Mouse (Mus musculus): ENCODE measurements around the gene Fkbp3.

GRCm38 (mm10) chr12:65119451-65119850, 45.6 kb upstream of the Fkbp3 start:
- no peak for TF ChIP-seq CTCF (conservative IDR thresholded peaks at IDR 0.05; ENCODE audit: low read length)
- TF ChIP-seq POU5F1 (IDR thresholded peaks at IDR 0.05; ENCODE audit: borderline replicate concordance, low read length): no peak
- TF ChIP-seq NANOG (IDR thresholded peaks at IDR 0.05; ENCODE audit: borderline replicate concordance, low read length): no peak

Measured in E14TG2a.4 (cell line).